Mouse (Mus musculus) ovary, postnatal 36 days (tissue): ENCODE results near the gene Cdc5l.

Source experiments
- DNase-seq: peaks from one replicate; pipeline ENCODE4 v3.0.0; 2022; ENCODE audit warnings: low spot score, mixed read lengths

Gene Cdc5l

GRCm38 (mm10) chr17:45360950-45361349 is 72.6 kb downstream of the Cdc5l start:
- DNase-seq: no peak

- DNase-seq: no peak
Observed at GRCm38 (mm10) chr17:45359443-45359842, 74.1 kb downstream of the Cdc5l start.

GRCm38 (mm10) chr17:45356431-45356830 is 77.1 kb downstream of the Cdc5l start:
- no peak for DNase-seq

- DNase-seq: no peak
Observed at GRCm38 (mm10) chr17:45347951-45348350, 85.6 kb downstream of the Cdc5l start.
